Mouse (Mus musculus): ENCODE measurements around the gene Fcho1. TPM values are rescaled to one million over a fixed set of nuclear protein-coding genes. Genes with fewer than 3 reads are reported as not detected.
"Not testable (repeated sequence)": the region's sequence is repeated elsewhere in the genome, so short reads cannot be mapped to it uniquely, and the experiment has no call there.

Fcho1 gene
- total RNA-seq (2014; rRNA removed) (97.2 and 101 TPM in 2 replicates), polyA plus RNA-seq (2015; fragmentation: Nextera tagmentation; extraction: Ambion mirVana) (62.4 and 68.7 TPM in 2 replicates)

DNA sequence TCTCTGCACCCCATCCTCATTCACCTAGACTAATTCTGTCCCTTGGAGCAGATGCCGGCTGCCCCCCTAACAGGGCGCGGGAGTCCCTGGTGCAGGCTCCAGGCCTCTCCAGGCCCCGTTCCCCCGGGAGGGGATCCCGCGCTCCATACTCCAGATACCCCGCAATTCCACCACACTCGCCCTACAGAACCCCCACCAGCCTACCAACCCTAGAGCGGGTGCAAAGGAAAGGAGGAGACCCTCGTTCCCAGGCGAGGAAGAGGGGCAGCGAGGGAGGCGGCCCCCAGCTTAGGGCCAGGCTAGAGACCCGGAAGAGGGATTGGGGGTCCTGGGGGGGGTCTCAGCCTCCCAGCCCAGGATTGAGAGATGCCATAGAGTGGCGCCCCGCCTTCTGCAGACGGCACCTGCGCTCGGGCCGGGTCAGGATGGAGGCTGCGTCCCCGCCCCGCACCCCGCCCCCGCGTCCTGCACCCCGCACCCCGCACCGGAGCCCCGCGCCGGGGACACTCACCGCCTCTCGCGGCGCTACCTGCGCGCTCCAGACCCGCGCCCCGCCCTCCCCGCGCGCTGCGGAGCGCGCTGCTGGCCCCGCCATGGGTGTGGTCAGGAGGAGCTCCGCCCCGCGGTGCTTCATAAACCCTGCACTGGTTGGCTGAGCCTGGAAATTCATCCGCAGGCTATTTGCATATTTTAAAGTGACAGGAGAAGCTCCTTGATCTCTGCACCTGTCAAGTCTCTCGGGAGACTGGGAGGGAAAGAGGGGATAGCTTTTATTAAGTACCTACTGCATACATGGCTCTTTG, at the start of gene Fcho1:
TSS of gene Fcho1 (minus strand) at position 595 of the 803 bp plus-strand sequence.
- Histone ChIP-seq H3K4me3 (ENCODE audit: low read depth, low read length) (peak within 1 kb of the TSS; percentile 84), H3K4me1 (ENCODE audit: insufficient read depth) (peaks cover 15% of the 10 kb centered on the region), H3K9ac (peak within 1 kb of the TSS; percentile 96), H3K27ac (ENCODE audit: low read depth, low read length) (peak within 1 kb of the TSS; percentile 71), H3K9me3 (ENCODE audit: low read length) (no peaks in the 10 kb centered on the region), H3K27me3 (ENCODE audit: insufficient read depth, low read length) (no peaks in the 10 kb centered on the region), H3K4me2 (ENCODE audit: low read depth) (peak within 1 kb of the TSS; percentile 58), H3K36me3 (ENCODE audit: insufficient read depth) (0 out of 2 replicates have a peak, but pooled peaks cover 4% of the 10 kb centered on the region)
- TF ChIP-seq CTCF (IDR thresholded peaks at IDR 0.05; ENCODE audit: low read depth) = no peak
- peak; percentile 95 for DNase-seq
- ATAC-seq = peak; percentile 92
- 3% methylated on average over 52 of the region's 54 CpGs for WGBS

DNA sequence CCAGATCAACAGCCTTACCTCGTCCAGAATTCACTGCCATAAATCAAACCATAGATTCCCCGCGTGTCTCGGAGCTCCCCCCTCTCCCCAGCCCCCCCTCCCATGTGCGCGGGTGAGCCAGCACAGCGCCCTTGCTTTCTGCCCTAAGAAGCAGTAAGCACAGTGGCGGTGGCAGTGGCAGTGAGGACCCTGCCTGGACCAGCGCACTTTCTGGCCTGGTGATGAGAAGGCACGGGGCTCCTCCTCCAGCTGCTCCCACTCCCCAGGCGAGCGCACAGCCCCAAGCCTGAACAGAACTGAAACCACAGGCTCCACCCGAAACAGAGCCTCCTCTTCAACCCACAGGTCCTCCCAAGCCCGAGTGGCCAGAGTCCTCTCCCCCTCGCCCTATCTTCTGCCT, 45.8 kb upstream of the Fcho1 start:
- Histone ChIP-seq H3K4me1 (ENCODE audit: insufficient read depth) (no peaks in the 10 kb centered on the region), H3K36me3 (ENCODE audit: insufficient read depth) (no peaks in the 10 kb centered on the region), H3K27me3 (ENCODE audit: insufficient read depth, low read length) (no peaks in the 10 kb centered on the region), H3K9me3 (ENCODE audit: low read length) (no peaks in the 10 kb centered on the region), H3K27ac (ENCODE audit: low read depth, low read length) (no peak overlapping the region), H3K4me2 (ENCODE audit: low read depth) (no peak overlapping the region), H3K9ac (no peak overlapping the region), H3K4me3 (ENCODE audit: low read depth, low read length) (no peak overlapping the region)
- ATAC-seq (no peak), DNase-seq (no peak)
- WGBS = 93% methylated on average over 15 of the region's 15 CpGs
- TF ChIP-seq CTCF (IDR thresholded peaks at IDR 0.05; ENCODE audit: low read depth) = no peak

DNA sequence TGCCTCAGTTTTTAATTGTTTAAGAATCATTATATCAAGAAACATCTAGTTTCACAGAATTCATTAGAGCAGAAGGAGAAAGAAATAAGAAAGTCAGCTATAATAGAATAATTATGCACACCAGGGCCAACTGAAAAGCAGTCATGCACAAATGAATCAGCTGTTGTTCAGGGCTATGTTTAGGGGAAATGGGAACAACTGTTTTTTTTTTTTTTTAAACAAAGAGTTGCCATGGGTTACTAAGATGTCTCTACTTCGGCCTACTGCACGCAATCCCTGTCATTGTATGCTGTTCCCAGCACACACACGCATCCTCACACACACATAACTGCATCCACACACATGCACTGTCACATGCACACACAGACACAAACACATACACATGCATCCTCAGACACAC, 33.3 kb upstream of the Fcho1 start:
- no peaks in the 10 kb centered on the region for H3K9me3 ChIP-seq (ENCODE audit: low read length)
- no peak overlapping the region for H3K4me2 ChIP-seq (ENCODE audit: low read depth)
- no peak overlapping the region for H3K9ac ChIP-seq
- H3K27me3 ChIP-seq (ENCODE audit: insufficient read depth, low read length) = no peaks in the 10 kb centered on the region
- ATAC-seq = no peak; the same call in 1 of the 2 replicates
- 19% methylated on average over 3 of the region's 3 CpGs for WGBS
- H3K27ac ChIP-seq (ENCODE audit: low read depth, low read length) = no peak overlapping the region
- no peaks in the 10 kb centered on the region for H3K36me3 ChIP-seq (ENCODE audit: insufficient read depth)
- H3K4me3 ChIP-seq (ENCODE audit: low read depth, low read length) = no peak overlapping the region
- DNase-seq = no peak
- no peak for TF ChIP-seq CTCF (IDR thresholded peaks at IDR 0.05; ENCODE audit: low read depth)
- H3K4me1 ChIP-seq (ENCODE audit: insufficient read depth) = no peaks in the 10 kb centered on the region

DNA sequence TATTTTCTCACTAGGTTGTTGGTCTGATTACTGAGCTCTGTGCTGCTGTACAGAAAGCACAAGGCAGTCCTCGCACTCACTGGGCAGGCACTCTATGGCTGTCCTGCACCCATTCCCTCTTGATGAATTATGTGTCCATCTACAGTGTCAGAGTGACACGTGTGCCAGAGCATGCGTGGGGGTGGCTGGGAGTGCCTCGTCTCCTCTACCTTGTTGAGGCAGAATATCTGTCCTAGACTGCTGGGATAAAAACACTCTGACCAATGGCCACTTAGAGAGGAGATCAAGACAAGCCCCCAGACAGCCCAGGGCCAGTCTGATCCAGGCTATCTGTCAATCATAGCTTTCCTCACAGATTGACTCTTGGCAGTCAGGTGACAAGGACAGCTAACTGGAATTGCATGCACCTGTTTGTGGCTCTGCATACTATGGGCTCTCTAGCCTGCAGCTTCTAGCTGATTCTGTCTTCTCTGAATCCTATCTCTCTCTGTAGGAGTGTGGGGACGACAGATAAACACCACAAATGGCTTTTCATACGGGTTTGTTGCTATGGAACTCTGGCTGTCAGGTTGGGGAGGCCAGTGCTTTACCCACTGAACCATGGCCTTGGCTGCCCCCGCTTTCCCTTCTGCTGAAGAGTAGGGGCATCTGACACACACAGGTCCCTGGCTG, 27.5 kb upstream of the Fcho1 start:
- not testable (repeated sequence) for ATAC-seq; H3K4me1 ChIP-seq (ENCODE audit: insufficient read depth); H3K36me3 ChIP-seq (ENCODE audit: insufficient read depth); H3K9ac ChIP-seq; H3K27me3 ChIP-seq (ENCODE audit: insufficient read depth, low read length); DNase-seq; H3K4me2 ChIP-seq (ENCODE audit: low read depth); H3K4me3 ChIP-seq (ENCODE audit: low read depth, low read length); H3K9me3 ChIP-seq (ENCODE audit: low read length); H3K27ac ChIP-seq (ENCODE audit: low read depth, low read length)
- WGBS = 75% methylated on average over 7 of the region's 7 CpGs

DNA sequence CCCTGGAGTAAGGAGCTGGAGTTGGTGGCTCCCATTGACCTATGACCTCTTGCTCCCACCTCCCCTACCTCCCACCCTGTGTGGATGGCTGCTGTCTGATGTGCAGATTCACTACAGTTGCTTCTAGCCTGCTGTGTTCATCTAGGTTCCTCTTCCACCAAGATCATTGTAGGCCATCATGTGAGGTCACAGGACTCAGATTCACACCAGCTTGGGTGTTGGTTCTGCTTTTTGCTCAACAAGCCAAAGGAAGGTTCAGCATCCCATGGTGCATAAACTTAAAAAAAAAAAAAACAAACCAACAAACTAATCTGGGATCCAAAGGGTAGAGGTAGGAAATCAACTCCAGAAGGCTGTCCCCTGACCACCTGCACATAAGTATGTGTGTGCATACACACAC, 26.7 kb upstream of the Fcho1 start:
- not testable (repeated sequence) for H3K27me3 ChIP-seq (ENCODE audit: insufficient read depth, low read length); H3K9me3 ChIP-seq (ENCODE audit: low read length); H3K4me3 ChIP-seq (ENCODE audit: low read depth, low read length); ATAC-seq; H3K4me2 ChIP-seq (ENCODE audit: low read depth); H3K36me3 ChIP-seq (ENCODE audit: insufficient read depth); H3K9ac ChIP-seq; H3K27ac ChIP-seq (ENCODE audit: low read depth, low read length); DNase-seq; H3K4me1 ChIP-seq (ENCODE audit: insufficient read depth)

DNA sequence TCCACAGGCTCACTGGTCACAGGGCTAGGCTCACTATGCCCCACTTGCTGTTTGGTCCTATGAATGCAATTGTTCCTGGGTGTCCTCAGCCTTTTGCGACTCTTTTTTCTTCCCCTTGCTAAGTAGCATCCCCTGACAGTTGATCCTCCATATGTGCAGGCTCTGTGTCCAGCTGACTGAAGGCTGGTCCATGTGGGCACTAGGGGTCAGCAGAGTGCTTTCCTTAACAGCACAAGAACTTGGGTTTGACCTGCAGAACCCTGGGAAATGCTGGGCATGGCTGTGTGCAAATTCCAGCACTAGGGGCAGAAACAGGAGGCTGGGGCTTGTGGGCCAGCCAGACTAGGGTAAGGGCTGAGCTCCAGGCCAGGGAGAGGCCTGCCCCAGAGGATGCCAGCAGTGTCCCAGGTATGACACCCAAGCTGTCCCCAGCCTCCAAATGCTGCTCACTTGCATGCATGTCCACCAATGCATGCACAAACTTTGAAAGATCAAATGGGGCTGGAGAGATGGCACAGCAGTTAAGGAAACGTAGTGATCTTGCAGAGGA, 25.9 kb upstream of the Fcho1 start:
- H3K9me3 ChIP-seq (ENCODE audit: low read length); H3K4me1 ChIP-seq (ENCODE audit: insufficient read depth); H3K9ac ChIP-seq; H3K27ac ChIP-seq (ENCODE audit: low read depth, low read length); H3K4me3 ChIP-seq (ENCODE audit: low read depth, low read length); H3K27me3 ChIP-seq (ENCODE audit: insufficient read depth, low read length); H3K4me2 ChIP-seq (ENCODE audit: low read depth); H3K36me3 ChIP-seq (ENCODE audit: insufficient read depth): not testable (repeated sequence)
- DNase-seq (peak; percentile 14), ATAC-seq (peak; percentile 66)
- TF ChIP-seq CTCF (IDR thresholded peaks at IDR 0.05; ENCODE audit: low read depth) = peak; percentile 50
- 64% methylated on average over 2 of the region's 2 CpGs for WGBS

DNA sequence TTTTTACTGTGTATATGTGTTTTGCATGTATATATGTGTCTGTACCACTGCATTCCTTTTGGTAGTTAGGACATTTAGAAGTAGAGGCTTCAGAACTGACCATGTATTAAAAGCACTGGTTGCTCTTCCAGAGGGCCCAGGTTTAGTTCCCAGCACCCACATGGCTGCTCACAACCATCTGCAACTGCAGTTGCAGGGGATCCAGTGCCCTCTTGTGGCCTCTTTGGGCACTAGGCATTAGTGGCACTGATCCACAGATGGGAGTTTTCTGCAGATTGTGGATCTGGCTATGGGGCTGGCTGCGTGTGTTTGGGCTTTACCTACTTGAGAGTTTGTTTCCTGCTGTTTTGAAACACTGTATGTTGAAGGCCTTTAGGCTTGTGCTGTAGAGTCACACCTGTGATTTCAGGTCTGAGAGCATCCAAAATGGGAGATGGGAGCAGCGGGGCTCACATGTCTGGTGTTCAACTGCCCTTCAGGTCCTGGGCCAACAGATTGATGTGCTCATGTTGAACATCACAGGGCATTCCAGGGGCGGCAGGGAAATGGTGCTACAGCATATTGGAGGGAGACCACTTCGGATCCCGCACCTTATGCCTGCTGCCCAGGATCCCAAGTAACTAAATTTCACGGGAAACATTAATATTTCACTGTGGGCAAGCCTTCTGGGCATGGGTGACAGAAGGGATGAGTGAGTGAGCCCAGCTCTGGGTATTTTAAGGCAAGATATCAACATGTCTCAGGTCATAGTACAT, 24.0 kb upstream of the Fcho1 start:
- not testable (repeated sequence) for H3K9me3 ChIP-seq (ENCODE audit: low read length); H3K27me3 ChIP-seq (ENCODE audit: insufficient read depth, low read length); ATAC-seq; H3K36me3 ChIP-seq (ENCODE audit: insufficient read depth); H3K27ac ChIP-seq (ENCODE audit: low read depth, low read length); H3K4me1 ChIP-seq (ENCODE audit: insufficient read depth); H3K4me2 ChIP-seq (ENCODE audit: low read depth); DNase-seq; H3K9ac ChIP-seq; H3K4me3 ChIP-seq (ENCODE audit: low read depth, low read length)
- 80% methylated on average over 6 of the region's 6 CpGs for WGBS

DNA sequence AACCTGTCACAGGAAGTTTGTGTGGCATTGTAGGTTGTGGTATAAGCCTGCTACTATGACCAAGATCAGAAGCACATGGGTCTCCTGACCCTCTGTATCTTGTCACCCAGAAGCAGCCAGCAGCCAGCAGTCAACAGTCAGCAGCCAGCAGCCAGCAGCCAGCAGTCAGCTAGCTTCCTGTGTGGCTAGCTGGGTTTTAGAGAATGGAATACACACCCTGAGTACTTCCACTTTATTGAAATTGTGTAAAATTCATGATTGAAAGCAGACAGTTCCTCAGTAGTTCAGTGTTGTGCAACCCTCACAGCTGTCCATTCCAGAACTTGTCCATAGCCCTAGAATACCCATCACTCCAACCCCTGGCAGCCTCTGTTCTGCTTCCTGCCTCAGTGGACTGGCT, 21.6 kb upstream of the Fcho1 start:
- not testable (repeated sequence) for H3K4me2 ChIP-seq (ENCODE audit: low read depth); H3K36me3 ChIP-seq (ENCODE audit: insufficient read depth); H3K27ac ChIP-seq (ENCODE audit: low read depth, low read length); H3K27me3 ChIP-seq (ENCODE audit: insufficient read depth, low read length); DNase-seq; H3K4me1 ChIP-seq (ENCODE audit: insufficient read depth); H3K9ac ChIP-seq; ATAC-seq; H3K9me3 ChIP-seq (ENCODE audit: low read length); H3K4me3 ChIP-seq (ENCODE audit: low read depth, low read length)

All from forebrain, postnatal 0 days (tissue).